Comparison of ENCODE assay signal across 9 mouse cellular contexts in the genomic region with DNA sequence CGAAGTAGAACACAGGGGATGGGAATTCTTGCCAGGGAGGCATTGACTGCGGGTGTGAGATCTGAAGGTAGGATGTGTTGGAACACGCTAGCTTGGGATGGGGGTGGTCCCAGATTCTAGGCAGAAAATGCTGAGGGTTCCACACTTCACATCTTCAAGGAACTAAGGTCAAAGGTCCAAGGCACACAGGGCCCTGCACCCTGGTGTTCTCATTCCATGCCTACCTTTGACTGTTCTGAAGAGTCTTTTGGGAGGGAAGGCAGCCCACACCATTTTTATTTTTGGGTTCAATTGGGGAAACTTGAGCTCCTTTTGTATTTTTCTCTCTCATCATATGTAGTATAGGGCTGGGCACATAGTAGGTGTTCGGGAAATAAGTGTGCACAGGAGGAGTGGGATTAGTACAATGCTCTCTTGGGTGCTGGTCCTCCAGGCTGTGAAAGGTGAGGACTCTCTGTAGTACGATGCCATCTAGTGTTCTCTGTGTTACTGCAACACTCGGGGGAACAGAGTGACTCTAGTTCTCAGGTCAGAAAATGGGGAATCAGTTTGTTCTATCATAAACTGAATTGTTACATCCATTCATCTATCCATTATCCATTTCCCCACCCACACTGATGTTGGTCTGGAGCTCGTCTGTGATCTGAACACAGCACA. TPM values are rescaled to one million over a fixed set of nuclear protein-coding genes. Genes with fewer than 3 reads are reported as not detected.
A peak's percentile ranks its signal among the peaks of the same experiment; 100 is the strongest.
DNase-seq lines count a peak whose midpoint lies in the region; ATAC-seq and TF ChIP-seq lines count a peak whose summit lies in the region.
"Had no signal": no experiment of that assay in that cellular context is flagged by ENCODE, and none has a peak within 500 bp of the region (broad histone marks: within the 10 kb centered on the region; RNA-seq: fewer than 3 reads in every experiment).

No protein-coding gene starts in this region.

- H3K4me1 ChIP-seq in heart, embryonic 14.5 days (ENCODE audit: control insufficient read depth in 2 of 2, insufficient read depth in 2 of 2, low read length in 2 of 2): no peaks in the 10 kb centered on the region
- H3K4me1 ChIP-seq in midbrain, postnatal 0 days (ENCODE audit: insufficient read depth, low read length): no peaks in the 10 kb centered on the region

- peak; percentile 78 for ATAC-seq in heart, embryonic 14.5 days (ENCODE audit: insufficient number of reproducible peaks, insufficient read depth, low FRiP score, low read depth)
- no peak for ATAC-seq in midbrain, postnatal 0 days (ENCODE audit: low FRiP score)

- peak; percentile 25 for DNase-seq in adrenal gland, adult 2 months
- DNase-seq in adrenal gland, adult 8-10 months: no peak
- peak; percentile 45 to 51 for DNase-seq in spleen, postnatal 36 days (ENCODE audit: low spot score in 2 of 2)
- DNase-seq in spleen, adult 18-20 months: no peak
- peak; percentile 28 to 53 for DNase-seq in kidney, postnatal 4 days
- peak; percentile 74 for DNase-seq in midbrain, postnatal 0 days (ENCODE audit: low spot score)
- no peak for DNase-seq in left cerebral cortex, postnatal 10 days (ENCODE audit: extremely low spot score in 1 of 2, low spot score in 2 of 2)

- 44% methylated on average over 7 of the region's 7 CpGs for WGBS in heart, embryonic 14.5 days
- WGBS in midbrain, postnatal 0 days: 43% methylated on average over 7 of the region's 7 CpGs

- no peaks in the 10 kb centered on the region for H3K36me3 ChIP-seq in heart, embryonic 14.5 days (ENCODE audit: control insufficient read depth, insufficient read depth, low read length)
- H3K36me3 ChIP-seq in midbrain, postnatal 0 days (ENCODE audit: insufficient read depth, low read length): no peaks in the 10 kb centered on the region
- H3K36me3 ChIP-seq: heart, embryonic 13.5 days had no signal

- H3K9me3 ChIP-seq in heart, embryonic 14.5 days (ENCODE audit: control insufficient read depth, low read length): no peaks in the 10 kb centered on the region
- H3K9me3 ChIP-seq in midbrain, postnatal 0 days (ENCODE audit: low read length): no peaks in the 10 kb centered on the region
- H3K9me3 ChIP-seq: heart, embryonic 13.5 days had no signal

- H3K9ac ChIP-seq in heart, embryonic 14.5 days (ENCODE audit: low read length): no peak overlapping the region
- no peak overlapping the region for H3K9ac ChIP-seq in midbrain, postnatal 0 days (replicated peaks; ENCODE audit: low read length, poor library complexity, severe bottlenecking)
- H3K9ac ChIP-seq: heart, embryonic 13.5 days had no signal

- H3K4me3 ChIP-seq in heart, embryonic 14.5 days (ENCODE audit: control insufficient read depth in 1 of 2, insufficient read depth in 1 of 2, low read depth in 1 of 2, low read length in 2 of 2): no peak overlapping the region
- no peak overlapping the region for H3K4me3 ChIP-seq in midbrain, postnatal 0 days (ENCODE audit: low read depth, low read length)
- H3K4me3 ChIP-seq: heart, embryonic 13.5 days had no signal

- H3K27me3 ChIP-seq in heart, embryonic 14.5 days (ENCODE audit: control insufficient read depth, insufficient read depth, low read length): no peaks in the 10 kb centered on the region
- no peaks in the 10 kb centered on the region for H3K27me3 ChIP-seq in midbrain, postnatal 0 days (ENCODE audit: insufficient read depth, low read length)

- no peak overlapping the region for H3K4me2 ChIP-seq in heart, embryonic 14.5 days (ENCODE audit: low read length)
- no peak overlapping the region for H3K4me2 ChIP-seq in midbrain, postnatal 0 days (ENCODE audit: low read depth, low read length, poor library complexity, severe bottlenecking)
- H3K4me2 ChIP-seq: heart, embryonic 13.5 days had no signal

- peak; percentile 80 for TF ChIP-seq CTCF in midbrain, postnatal 0 days (IDR thresholded peaks at IDR 0.05)

- no peak overlapping the region for H3K27ac ChIP-seq in heart, embryonic 14.5 days (replicated peaks in 1 of 2; ENCODE audit: control insufficient read depth in 1 of 2, insufficient read depth in 1 of 2, low read depth in 2 of 2, low read length in 2 of 2)
- no peak overlapping the region for H3K27ac ChIP-seq in midbrain, postnatal 0 days (ENCODE audit: low read depth, low read length)
- H3K27ac ChIP-seq: heart, embryonic 13.5 days had no signal

- intact Hi-C loops in left cerebral cortex, postnatal 10 days (cut with DNase I): loop anchor here (1.0 kb wide), 1 partner anchor 50 kb away; no protein-coding TSS in a partner anchor

RNA-seq across cellular contexts. Expression of a gene that starts 5.4 kb away (rescaled TPM):
- total RNA-seq in adrenal gland, adult 2 months (2021): not detected
- polyA plus RNA-seq in adrenal gland, adult 2 months (2012; rRNA removed): not detected in 2 replicates
- under 1 TPM in 3 of 4 experiments, not detected in 1; 0.07 to 0.12 (median 0.11) TPM for total RNA-seq in adrenal gland, adult 8-10 months (2022)
- polyA plus RNA-seq in heart, embryonic 14.5 days (2014; fragmentation: Nextera tagmentation; extraction: Ambion mirVana): 0.08 and 0.12 TPM in 2 replicates
- 0.38 and 1.2 TPM in 2 replicates for total RNA-seq in midbrain, postnatal 0 days (2014; rRNA removed)
- polyA plus RNA-seq in midbrain, postnatal 0 days (2015; fragmentation: Nextera tagmentation; extraction: Ambion mirVana): 0.54 and 0.91 TPM in 2 replicates
- 1 to 10 TPM in 1 of 2 experiments, under 1 TPM in 1; 0.54 to 1.2 TPM for total RNA-seq in left cerebral cortex, postnatal 10 days (2021)

RNA-seq across cellular contexts. Expression of a gene that starts 13.0 kb away (rescaled TPM):
- 10 to 100 TPM; 18.5 to 19.0 TPM for total RNA-seq in adrenal gland, adult 2 months (2021)
- polyA plus RNA-seq in adrenal gland, adult 2 months (2012; rRNA removed): 9.8 and 12.8 TPM in 2 replicates
- total RNA-seq in adrenal gland, adult 8-10 months (2022): 10 to 100 TPM; 12.4 to 23.1 (median 17.1) TPM
- polyA plus RNA-seq in heart, embryonic 14.5 days (2014; fragmentation: Nextera tagmentation; extraction: Ambion mirVana): 15.8 and 16.4 TPM in 2 replicates
- 2.7 and 3.5 TPM in 2 replicates for total RNA-seq in midbrain, postnatal 0 days (2014; rRNA removed)
- 1.4 and 1.5 TPM in 2 replicates for polyA plus RNA-seq in midbrain, postnatal 0 days (2015; fragmentation: Nextera tagmentation; extraction: Ambion mirVana)
- total RNA-seq in left cerebral cortex, postnatal 10 days (2021): 1 to 10 TPM; 1.5 to 1.9 TPM

RNA-seq across cellular contexts. Expression of a gene that starts 13.0 kb away (rescaled TPM):
- not detected for total RNA-seq in adrenal gland, adult 2 months (2021)
- polyA plus RNA-seq in adrenal gland, adult 2 months (2012; rRNA removed): 0.06 TPM in 1 of 2 replicates, not detected in the other
- not detected for total RNA-seq in adrenal gland, adult 8-10 months (2022)
- 0.16 TPM in 2 replicates for polyA plus RNA-seq in heart, embryonic 14.5 days (2014; fragmentation: Nextera tagmentation; extraction: Ambion mirVana)
- total RNA-seq in midbrain, postnatal 0 days (2014; rRNA removed): 0.66 and 4.2 TPM in 2 replicates
- 0.82 and 2.6 TPM in 2 replicates for polyA plus RNA-seq in midbrain, postnatal 0 days (2015; fragmentation: Nextera tagmentation; extraction: Ambion mirVana)
- total RNA-seq in left cerebral cortex, postnatal 10 days (2021): under 1 TPM; 0.41 to 0.59 TPM

Comparison
In these comparisons a context has a peak if more than half of its experiments do, and no peak if none do; other contexts are left out.
1. DNase-seq: peak in adrenal gland, adult 2 months (single experiment), spleen, postnatal 36 days (2 of 2), kidney, postnatal 4 days (2 of 2) and midbrain, postnatal 0 days (single experiment); none in adrenal gland, adult 8-10 months (single experiment), spleen, adult 18-20 months (0 of 2) and left cerebral cortex, postnatal 10 days (0 of 2).